Mouse (Mus musculus): ENCODE results near the gene 2900026A02Rik. TPM values are rescaled to one million over a fixed set of nuclear protein-coding genes. Genes with fewer than 3 reads are reported as not detected.
"Not testable (repeated sequence)": the region's sequence is repeated elsewhere in the genome, so short reads cannot be mapped to it uniquely, and the experiment has no call there.

The 2900026A02Rik gene
- polyA plus RNA-seq, 1 experiment from 2014 or later: 7.2 TPM

DNA sequence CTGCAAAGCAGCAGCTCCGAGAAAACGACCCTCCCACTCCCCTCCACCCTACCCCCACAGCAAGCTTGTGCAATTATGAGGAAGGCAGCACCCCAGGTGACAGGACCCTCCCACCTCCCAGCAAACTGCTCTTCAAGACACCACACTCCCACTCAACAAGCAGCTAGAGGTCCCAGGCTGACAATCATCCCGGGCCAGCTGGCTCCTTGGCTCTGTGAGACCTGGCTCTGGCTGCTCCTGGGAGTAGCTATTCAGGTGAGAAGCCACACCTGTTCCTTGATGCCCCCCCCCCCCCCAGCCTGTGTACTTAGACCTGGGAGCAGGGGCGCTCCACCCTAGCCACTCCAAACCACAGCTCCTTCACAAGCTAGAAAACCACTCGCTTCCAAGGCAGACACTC is 107.9 kb downstream of the 2900026A02Rik start:
- Histone ChIP-seq H3K27ac (peak overlapping the region; percentile 28; the same call in 1 of the 2 replicates), H3K4me2 (replicated peaks) (no peak overlapping the region), H3K36me3 (no peaks in the 10 kb centered on the region), H3K4me3 (no peak overlapping the region), H3K9ac (no peak overlapping the region), H3K9me3 (no peaks in the 10 kb centered on the region), H3K27me3 (no peaks in the 10 kb centered on the region), H3K4me1 (peaks cover 59% of the 10 kb centered on the region)
- no peak for ATAC-seq (ENCODE audit: low FRiP score, low read depth)
- 41% methylated on average over 5 of the region's 5 CpGs for WGBS

DNA sequence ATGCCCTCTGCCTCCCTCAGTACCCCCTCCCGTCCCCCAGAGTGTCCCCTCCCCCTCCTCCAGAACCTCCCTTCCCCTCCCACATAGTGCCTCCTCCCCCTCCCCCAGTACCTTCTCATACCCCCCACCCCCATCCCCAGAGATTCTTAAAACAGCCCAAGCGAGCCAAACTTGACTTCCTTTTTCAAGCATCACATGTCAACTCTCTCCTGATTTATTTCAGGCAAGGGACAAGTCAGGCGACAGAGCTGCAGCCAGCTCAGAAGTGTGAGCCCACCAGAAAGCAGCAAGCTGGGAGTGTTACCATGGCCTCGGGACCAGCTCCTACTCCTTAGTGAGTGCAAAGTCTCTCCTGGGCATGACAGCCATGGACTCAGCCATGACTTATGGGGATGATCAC is 109.7 kb downstream of the 2900026A02Rik start:
- Histone ChIP-seq H3K9ac (no peak overlapping the region), H3K27ac (no peak overlapping the region), H3K4me2 (replicated peaks) (no peak overlapping the region), H3K36me3 (no peaks in the 10 kb centered on the region), H3K27me3 (no peaks in the 10 kb centered on the region), H3K9me3 (no peaks in the 10 kb centered on the region), H3K4me3 (no peak overlapping the region), H3K4me1 (peaks cover 70% of the 10 kb centered on the region)
- no peak for ATAC-seq (ENCODE audit: low FRiP score, low read depth)
- WGBS: 13% methylated on average over 4 of the region's 4 CpGs

DNA sequence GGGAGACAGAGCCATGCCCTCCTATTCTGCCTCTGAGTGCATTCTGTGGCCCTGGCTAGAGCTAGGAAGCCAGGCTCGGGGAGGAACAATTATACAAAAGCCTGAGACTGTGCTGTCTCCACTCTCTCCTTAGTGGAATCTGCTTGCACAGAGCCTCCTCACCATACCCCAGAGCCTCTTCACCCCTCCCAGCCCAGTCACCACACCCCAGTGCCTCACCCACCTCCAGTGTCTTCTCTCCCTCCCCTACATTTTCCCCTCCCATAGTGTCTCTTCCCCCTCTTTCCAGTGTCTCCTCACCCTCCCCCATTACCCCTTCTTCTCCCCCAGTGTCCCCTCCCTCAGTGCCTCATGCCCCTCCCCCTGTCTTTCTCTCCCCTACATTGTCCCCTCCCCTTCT is 110.1 kb downstream of the 2900026A02Rik start:
- Histone ChIP-seq H3K27ac (peak overlapping the region; percentile 15; the same call in 1 of the 2 replicates), H3K27me3 (no peaks in the 10 kb centered on the region), H3K4me3 (no peak overlapping the region), H3K4me2 (replicated peaks) (no peak overlapping the region), H3K36me3 (no peaks in the 10 kb centered on the region), H3K9ac (no peak overlapping the region; the same call in 1 of the 2 replicates), H3K4me1 (peaks cover 69% of the 10 kb centered on the region), H3K9me3 (no peaks in the 10 kb centered on the region)
- ATAC-seq (ENCODE audit: low FRiP score, low read depth): no peak
- WGBS: 0% methylated on average over 1 of the region's 1 CpGs

DNA sequence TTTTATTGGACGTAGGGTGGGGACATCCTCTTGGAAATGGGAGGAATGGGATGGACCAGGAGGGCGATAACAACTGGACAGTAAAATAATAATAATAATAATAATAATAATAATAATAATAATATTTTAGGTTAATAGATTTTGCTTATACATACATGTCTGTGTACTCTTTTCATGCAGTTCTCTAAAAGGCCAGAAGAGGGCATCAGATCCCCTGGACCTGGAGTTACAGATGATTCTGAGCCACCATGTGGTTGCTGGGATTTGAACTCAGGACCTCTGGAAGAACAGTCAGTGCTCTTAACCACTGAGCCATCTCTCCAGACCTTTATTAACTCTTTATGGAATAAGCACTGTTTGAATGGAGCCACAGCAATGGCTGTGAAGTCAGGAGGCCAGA is 111.4 kb downstream of the 2900026A02Rik start:
- not testable (repeated sequence) for H3K27ac ChIP-seq; ATAC-seq (ENCODE audit: low FRiP score, low read depth); H3K27me3 ChIP-seq; H3K9me3 ChIP-seq; H3K36me3 ChIP-seq; H3K4me2 ChIP-seq (replicated peaks); H3K9ac ChIP-seq; H3K4me3 ChIP-seq
- WGBS: 88% methylated on average over 2 of the region's 2 CpGs
- peaks cover 58% of the 10 kb centered on the region for H3K4me1 ChIP-seq

DNA sequence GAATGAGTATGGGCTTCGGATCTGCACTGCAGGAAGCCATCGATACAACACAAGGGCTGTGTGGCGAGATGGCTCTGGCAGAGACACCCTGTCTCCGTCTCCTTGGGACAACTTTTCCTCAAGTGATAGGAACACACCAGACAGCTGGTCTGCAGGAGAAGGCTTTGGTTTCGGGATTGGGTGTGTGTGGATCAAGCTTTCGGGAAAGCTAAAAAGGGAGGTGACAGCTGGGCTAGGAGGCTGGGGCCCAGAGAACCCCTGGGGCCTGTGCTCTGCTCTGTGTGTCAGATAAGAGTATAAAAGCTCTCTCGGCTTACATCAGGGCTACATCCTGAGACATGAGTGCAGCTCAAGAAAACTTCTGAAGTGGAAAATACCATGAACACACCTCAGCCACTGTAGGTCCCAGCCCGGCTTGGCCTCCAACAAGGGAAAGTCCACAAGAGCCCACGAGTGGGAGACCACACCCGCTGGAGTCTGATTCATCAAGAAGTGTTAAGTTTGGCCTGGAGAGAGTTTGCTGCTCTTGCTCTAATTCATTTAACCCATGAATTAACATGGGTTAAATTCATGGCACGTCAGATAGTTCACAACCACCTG is 112.8 kb downstream of the 2900026A02Rik start:
- H3K4me3 ChIP-seq: no peak overlapping the region
- H3K27me3 ChIP-seq: no peaks in the 10 kb centered on the region
- H3K4me1 ChIP-seq: peaks cover 44% of the 10 kb centered on the region
- no peaks in the 10 kb centered on the region for H3K36me3 ChIP-seq
- 73% methylated on average over 11 of the region's 11 CpGs for WGBS
- H3K9me3 ChIP-seq: no peaks in the 10 kb centered on the region
- no peak for ATAC-seq (ENCODE audit: low FRiP score, low read depth)
- peak overlapping the region; percentile 39; the same call in 1 of the 2 replicates for H3K27ac ChIP-seq
- no peak overlapping the region for H3K9ac ChIP-seq
- no peak overlapping the region for H3K4me2 ChIP-seq (replicated peaks)

DNA sequence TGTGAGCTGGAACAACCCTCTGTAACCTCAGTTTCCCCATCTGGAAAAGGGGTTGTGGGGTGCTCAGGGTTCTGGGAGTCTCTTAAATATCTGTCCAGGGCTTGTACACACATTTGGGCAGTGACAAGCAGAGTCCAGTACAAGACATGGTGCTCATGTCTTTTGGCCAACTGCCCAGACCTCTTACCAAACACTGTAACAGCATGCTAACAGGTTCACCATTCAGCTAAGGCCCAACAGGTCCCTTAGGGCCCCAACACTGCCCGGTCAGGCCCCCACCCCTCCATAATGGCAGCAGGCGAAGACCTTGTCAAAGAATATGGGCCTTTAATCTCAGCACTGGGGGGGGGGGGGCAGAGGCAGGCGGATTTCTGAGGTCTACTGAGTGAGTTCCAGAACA is 113.3 kb downstream of the 2900026A02Rik start:
- Histone ChIP-seq H3K4me3 (no peak overlapping the region), H3K4me1 (peaks cover 39% of the 10 kb centered on the region), H3K27ac (peak overlapping the region; percentile 39; the same call in 1 of the 2 replicates), H3K27me3 (no peaks in the 10 kb centered on the region), H3K4me2 (replicated peaks) (no peak overlapping the region), H3K9ac (no peak overlapping the region), H3K9me3 (no peaks in the 10 kb centered on the region), H3K36me3 (no peaks in the 10 kb centered on the region)
- ATAC-seq (ENCODE audit: low FRiP score, low read depth): no peak
- 71% methylated on average over 3 of the region's 3 CpGs for WGBS

DNA sequence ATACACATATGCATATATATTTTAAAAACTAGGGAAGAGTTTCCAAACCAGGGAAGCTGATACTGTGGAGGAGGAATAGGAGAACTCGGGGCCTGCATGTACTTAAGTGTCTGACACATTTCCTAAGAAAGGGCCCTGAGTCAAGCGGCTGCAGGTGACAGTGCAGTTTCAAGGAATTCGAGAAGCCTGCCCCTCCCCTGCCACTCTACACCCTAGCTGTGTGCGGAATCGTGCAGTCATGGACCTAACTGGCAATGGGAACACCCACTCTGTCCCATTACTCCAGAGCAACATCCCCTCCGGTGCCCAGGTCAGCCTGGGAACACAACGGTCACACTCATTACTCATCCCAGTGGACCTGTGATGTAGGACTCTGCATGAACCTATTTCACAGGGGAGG is 114.4 kb downstream of the 2900026A02Rik start:
- WGBS: 55% methylated on average over 7 of the region's 7 CpGs
- Histone ChIP-seq H3K4me2 (replicated peaks) (no peak overlapping the region), H3K4me3 (no peak overlapping the region), H3K9ac (no peak overlapping the region), H3K36me3 (no peaks in the 10 kb centered on the region), H3K27me3 (no peaks in the 10 kb centered on the region), H3K9me3 (no peaks in the 10 kb centered on the region), H3K27ac (no peak overlapping the region; the same call in 1 of the 2 replicates), H3K4me1 (peaks cover 29% of the 10 kb centered on the region)
- ATAC-seq (ENCODE audit: low FRiP score, low read depth): no peak

DNA sequence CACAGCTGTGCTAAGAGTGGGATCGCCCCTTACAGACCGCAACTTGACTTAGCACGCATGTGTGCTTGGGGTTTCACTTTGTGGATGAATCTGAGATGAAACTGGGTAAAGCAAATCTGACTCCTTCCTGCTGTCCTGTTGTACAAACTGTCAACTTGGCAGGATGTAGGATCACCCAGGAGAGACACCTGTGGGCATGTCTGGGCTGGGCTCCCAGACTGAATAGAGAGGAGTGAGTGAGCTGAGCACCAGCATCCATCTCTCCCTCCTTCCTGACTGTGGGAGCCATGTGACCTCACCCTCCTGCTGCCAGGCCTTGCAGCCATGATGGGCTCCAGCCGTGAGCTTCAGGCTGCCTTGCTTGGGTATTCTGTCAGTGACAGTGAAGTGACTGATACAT is 115.6 kb downstream of the 2900026A02Rik start:
- Histone ChIP-seq H3K27ac (no peak overlapping the region), H3K9me3 (no peaks in the 10 kb centered on the region)

DNA sequence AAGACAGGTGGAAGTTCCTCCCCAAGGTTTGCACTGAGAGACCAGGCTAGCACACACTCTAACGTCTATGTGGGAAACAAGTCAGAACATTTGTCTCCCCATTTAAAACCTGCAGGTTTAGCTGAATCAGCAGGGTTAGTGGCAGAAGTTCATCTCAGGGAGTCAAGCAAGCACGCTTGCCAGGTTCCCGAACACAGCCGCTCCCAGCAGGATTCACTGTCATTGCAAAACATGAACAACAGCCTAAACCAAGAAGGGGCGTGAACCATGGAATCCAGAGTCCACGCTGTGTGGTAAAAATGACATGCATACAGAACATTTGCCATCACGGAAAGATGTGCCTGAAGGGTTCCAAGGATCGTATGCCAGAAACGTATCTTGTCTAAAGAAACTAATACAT is 116.0 kb downstream of the 2900026A02Rik start:
- Histone ChIP-seq H3K4me1 (peaks cover 22% of the 10 kb centered on the region), H3K4me3 (no peak overlapping the region), H3K4me2 (replicated peaks) (no peak overlapping the region), H3K9me3 (no peaks in the 10 kb centered on the region), H3K27ac (no peak overlapping the region), H3K9ac (no peak overlapping the region), H3K27me3 (no peaks in the 10 kb centered on the region), H3K36me3 (no peaks in the 10 kb centered on the region)
- 77% methylated on average over 9 of the region's 9 CpGs for WGBS
- no peak for ATAC-seq (ENCODE audit: low FRiP score, low read depth)

More for the DNA sequence above, 115.6 kb downstream of the 2900026A02Rik start:
- Histone ChIP-seq H3K36me3 (no peaks in the 10 kb centered on the region), H3K9ac (no peak overlapping the region), H3K27me3 (no peaks in the 10 kb centered on the region), H3K4me2 (replicated peaks) (no peak overlapping the region), H3K4me1 (peaks cover 22% of the 10 kb centered on the region), H3K4me3 (no peak overlapping the region)
- no peak for ATAC-seq (ENCODE audit: low FRiP score, low read depth)
- WGBS: 81% methylated on average over 4 of the region's 4 CpGs

DNA sequence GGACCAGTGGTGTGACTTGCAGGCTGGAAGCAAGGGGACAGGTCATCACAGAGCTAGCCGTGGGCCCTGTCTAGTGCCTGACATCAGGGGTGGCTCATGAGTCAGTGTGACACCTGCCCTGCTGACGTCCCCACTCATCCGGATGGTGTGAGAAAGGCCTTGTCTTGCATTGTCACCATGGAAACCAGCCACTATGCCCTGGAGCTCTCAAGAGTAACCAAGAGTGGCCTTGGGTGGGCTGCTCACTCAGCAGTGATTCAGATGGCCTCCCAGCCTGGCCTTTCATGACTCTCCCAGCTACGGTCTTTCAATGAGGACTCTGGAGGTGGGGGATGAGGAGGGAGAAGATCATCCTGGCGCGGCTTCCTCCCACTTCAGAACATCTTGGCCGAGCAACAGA is 118.6 kb downstream of the 2900026A02Rik start:
- no peak overlapping the region for H3K4me2 ChIP-seq (replicated peaks)
- H3K27ac ChIP-seq: no peak overlapping the region
- WGBS: 79% methylated on average over 7 of the region's 7 CpGs
- H3K4me1 ChIP-seq: peaks cover 10% of the 10 kb centered on the region
- H3K36me3 ChIP-seq: no peaks in the 10 kb centered on the region
- H3K4me3 ChIP-seq: no peak overlapping the region
- H3K27me3 ChIP-seq: no peaks in the 10 kb centered on the region
- no peak overlapping the region for H3K9ac ChIP-seq
- H3K9me3 ChIP-seq: no peaks in the 10 kb centered on the region
- ATAC-seq (ENCODE audit: low FRiP score, low read depth): no peak

DNA sequence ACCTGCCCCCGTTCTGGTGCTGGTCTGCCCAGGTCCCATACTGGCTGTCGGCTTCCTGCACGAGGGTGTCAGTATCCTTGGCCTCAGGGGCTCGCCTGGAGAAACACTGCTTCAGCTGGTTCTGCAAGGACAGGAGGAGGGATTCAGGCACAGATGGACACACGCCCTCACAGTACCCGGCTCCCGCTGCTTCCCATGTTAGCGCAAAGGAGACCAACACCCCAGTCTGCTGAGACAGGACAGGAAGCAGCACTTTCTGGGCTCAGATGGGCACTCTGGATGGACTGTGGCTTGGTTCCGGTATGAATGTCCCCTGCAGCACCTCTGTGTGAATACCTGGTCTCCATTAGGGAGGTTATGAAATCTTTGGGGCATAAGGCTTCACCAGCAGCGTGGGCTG is 119.6 kb downstream of the 2900026A02Rik start:
- Histone ChIP-seq H3K27me3 (no peaks in the 10 kb centered on the region), H3K36me3 (no peaks in the 10 kb centered on the region), H3K4me1 (no peaks in the 10 kb centered on the region; the same call in 1 of the 2 replicates), H3K4me2 (replicated peaks) (no peak overlapping the region), H3K9ac (no peak overlapping the region), H3K4me3 (no peak overlapping the region), H3K27ac (no peak overlapping the region), H3K9me3 (no peaks in the 10 kb centered on the region)
- ATAC-seq (ENCODE audit: low FRiP score, low read depth): no peak
- 81% methylated on average over 10 of the region's 10 CpGs for WGBS

DNA sequence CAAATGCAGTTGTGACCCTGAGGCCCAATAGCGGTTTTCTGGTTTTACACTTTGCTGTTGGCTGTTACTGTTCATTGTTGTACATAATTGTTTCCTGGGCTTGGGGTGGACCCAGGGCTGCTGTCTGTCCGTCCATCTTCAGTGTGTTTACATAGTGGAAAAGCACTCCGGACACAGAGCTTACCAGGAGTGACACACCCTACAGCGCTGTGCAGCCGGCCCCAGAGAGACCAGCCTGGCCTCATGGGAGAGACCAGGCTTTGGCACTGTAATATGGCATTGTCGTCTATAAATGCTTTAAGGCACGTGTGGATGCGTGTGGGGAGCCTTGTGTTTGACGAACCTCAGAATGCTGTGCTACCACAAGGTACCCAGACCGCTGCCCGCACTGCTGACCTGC is 120.6 kb downstream of the 2900026A02Rik start:
- no peaks in the 10 kb centered on the region for H3K36me3 ChIP-seq
- no peak overlapping the region for H3K4me2 ChIP-seq (replicated peaks)

DNA sequence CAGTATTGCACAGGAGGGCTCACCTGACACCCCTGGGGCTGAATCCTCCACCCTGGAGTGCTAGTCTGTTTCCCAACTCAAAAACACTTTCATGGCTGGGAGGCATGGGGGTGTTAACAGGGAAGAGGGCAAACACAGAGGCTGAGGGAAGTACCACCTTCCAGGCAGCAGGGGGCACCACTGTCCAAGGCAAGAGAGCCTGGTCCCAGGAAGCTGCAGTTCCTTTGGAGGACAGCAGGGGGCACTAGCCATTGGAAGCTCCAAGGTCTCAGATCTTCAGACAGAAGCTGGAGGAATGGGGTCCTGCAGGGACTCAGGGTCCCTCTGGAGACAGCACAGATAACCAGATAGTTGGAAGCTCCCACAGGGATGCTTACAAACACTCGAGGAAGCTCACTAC is 121.5 kb downstream of the 2900026A02Rik start:
- Histone ChIP-seq H3K9me3 (no peaks in the 10 kb centered on the region), H3K4me3 (no peak overlapping the region), H3K27ac (no peak overlapping the region), H3K36me3 (no peaks in the 10 kb centered on the region), H3K4me2 (replicated peaks) (no peak overlapping the region), H3K4me1 (no peaks in the 10 kb centered on the region), H3K27me3 (no peaks in the 10 kb centered on the region), H3K9ac (no peak overlapping the region)
- 30% methylated on average over 1 of the region's 1 CpGs for whole genome bisulfite sequencing
- ATAC-seq (ENCODE audit: low FRiP score, low read depth): peak; percentile 6; the same call in 1 of the 2 replicates

More for the DNA sequence above, 120.6 kb downstream of the 2900026A02Rik start:
- Histone ChIP-seq H3K9me3 (no peaks in the 10 kb centered on the region), H3K9ac (no peak overlapping the region), H3K4me1 (no peaks in the 10 kb centered on the region), H3K27ac (no peak overlapping the region), H3K27me3 (no peaks in the 10 kb centered on the region), H3K4me3 (no peak overlapping the region)
- ATAC-seq (ENCODE audit: low FRiP score, low read depth): no peak
- WGBS: 84% methylated on average over 11 of the region's 11 CpGs
